Mouse (Mus musculus) regulatory T cell (primary cell): Measurements from ENCODE around the gene Sla2.
"Not testable (repeated sequence)": the region's sequence is repeated elsewhere in the genome, so short reads cannot be mapped to it uniquely, and the experiment has no call there.

ENCODE experiments used
- in situ Hi-C: fragments of 300-600 bp; cut with MboI, MseI; formaldehyde crosslinking; loops from one replicate; pipeline ENCODE4 v1.15.1; 2025; ENCODE audit warnings: high pct_unique_total_duplicates

Sla2 gene

DNA sequence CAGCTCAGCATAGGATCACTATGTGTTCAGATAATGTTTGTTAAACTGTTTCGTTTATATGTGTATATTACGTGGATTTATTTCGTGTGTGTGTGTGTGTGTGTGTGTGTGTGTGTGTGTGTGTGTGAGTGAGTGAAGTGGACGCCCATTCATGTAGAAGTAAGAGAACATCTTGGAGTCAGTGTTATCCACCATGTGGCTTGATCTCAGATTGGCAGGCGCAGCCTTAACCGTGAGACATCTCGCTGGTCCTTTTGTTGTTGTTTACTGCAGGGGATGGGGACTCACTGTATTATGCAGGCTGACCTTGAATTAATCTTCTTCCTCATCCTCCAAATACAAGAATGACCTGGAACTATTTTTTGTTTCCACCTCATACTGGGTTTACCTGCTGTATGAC lies 17.4 kb downstream of the Sla2 start:
- in situ Hi-C loops: no loop called here

- in situ Hi-C loops: no loop called here
Observed at GRCm38 (mm10) chr2:156868994-156869393, 18.0 kb downstream of the Sla2 start.

GRCm38 (mm10) chr2:156864481-156864880 lies 22.5 kb downstream of the Sla2 start:
- in situ Hi-C loops: no loop called here

DNA sequence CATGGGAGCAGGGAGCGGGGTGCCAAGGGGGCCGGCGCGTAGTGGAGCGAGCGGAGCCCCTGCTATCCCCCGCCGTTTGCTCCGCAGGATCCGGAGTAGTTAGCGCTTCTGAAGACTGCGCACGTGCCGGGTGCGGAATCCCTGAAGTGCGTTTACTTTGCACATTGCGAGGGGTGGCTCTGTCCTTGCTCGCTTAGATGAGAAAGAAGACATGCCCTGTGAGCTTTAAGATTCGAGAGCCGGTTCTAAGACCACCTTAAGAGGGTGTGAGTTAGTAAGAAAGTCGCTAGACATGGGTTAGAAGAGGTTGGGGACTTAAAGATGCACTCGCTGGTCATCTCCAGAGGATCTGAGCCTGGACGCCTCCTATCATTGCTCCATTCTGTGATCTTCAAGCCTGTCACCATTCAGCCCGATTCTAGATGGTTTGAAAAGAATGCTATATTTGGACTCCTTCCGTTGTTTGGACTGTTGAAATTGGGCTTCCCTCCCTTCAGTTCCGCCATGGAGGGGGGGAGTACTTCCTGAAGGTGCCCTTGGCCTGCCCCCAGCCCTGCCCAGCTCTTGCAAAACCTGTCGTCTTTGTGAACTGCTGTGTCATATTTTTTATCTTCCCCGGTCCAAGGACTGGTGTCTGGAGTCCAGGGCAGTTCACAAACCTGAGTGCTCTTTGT lies 23.4 kb downstream of the Sla2 start:
- in situ Hi-C loops: no loop called here

DNA sequence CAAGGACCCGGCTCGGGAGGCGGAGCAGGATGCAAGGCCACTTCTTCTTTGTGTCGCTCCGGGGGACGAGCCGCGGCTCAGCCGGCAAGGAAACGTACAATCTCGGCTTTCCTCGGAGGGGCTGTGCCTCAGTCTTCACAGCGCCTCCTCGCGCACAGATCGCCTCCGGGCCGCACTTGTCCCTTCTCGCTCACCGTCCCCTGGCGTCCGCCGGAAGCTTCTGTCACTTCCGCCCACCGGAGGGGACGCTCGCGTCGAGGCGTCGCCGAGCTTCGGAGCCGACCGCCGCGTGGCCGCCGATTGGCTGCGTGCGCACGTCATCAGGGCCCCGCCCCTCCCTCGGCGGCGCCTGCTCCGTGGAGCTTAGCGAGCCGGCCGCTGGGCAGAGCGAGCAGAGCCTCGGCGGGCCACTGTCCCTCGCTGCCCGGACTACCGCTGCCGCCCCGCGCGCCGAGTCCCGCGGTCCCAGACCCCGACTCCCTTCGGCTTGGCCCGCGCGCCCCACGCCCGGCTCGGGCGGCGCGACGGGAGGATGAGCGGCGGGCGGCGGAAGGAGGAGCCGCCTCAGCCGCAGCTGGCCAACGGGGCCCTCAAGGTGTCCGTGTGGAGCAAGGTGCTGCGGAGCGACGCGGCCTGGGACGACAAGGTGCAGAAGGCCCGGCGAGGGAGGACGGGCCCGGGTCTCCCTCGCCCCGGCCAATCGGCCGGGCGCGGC lies 24.1 kb downstream of the Sla2 start, which contains the start of gene Rab5if:
Rab5if (plus strand) TSS at position 357 of the 715 bp plus-strand sequence.
- in situ Hi-C loops: no loop called here

DNA sequence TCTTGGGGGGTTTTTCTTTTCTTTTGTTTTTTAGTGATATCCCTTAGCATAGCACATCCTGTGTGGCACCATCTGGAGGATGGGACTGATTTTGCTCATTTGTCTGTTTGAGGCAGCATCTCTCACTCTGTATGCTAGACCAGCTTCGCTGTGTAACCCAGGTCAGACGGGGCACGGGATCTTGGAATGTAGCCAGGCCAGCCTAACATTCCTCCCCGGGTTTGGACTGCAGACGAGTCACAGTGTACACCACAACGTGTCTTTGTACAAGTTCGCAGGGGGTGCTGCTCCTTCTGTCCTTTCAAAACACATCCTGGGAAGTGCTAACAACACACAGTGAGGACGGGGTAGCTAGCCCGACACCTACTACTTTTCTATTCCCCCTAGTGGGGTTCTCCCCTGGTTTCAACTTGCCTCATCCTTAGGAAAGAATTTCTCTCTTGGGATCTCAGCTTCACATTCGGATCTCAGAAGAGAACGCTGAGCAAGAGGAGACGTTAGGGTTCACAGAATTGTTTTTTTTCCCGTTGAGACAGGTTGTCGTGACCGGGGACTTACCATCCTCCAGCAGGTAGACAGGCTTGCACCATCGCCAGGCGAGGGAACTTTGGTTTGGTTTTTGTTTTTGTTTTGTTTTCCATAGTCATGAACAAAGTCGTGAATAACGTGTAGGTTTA lies 24.8 kb downstream of the Sla2 start:
- in situ Hi-C loops: no loop called here

DNA sequence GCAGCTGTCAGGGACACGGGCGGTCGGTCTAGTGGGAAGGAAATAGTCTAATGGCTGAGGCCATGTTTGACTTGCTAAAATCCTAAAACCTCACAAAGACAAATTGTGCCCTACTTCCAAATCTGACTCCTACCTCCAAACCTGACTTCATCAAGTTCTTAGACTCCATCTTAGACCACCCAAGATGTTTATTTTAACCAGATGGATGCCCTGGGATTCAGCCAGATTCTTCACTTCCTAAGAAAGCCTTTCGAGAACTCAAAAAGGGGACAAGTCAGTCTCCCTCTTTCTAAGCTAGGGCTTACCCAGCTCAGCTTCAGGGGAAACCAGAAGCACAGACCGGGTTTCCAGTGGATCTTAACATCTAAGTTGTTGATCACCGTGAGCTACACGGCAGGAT lies 28.3 kb downstream of the Sla2 start:
- in situ Hi-C loops: no loop called here

- in situ Hi-C loops: no loop called here
Observed at GRCm38 (mm10) chr2:156857835-156858234, 29.2 kb downstream of the Sla2 start, which contains the start of gene 4930518I15Rik. Gene 4930518I15Rik (minus strand): TSS chr2:156857946.

- in situ Hi-C loops: no loop called here
Observed at GRCm38 (mm10) chr2:156857385-156857791, 29.6 kb downstream of the Sla2 start.

DNA sequence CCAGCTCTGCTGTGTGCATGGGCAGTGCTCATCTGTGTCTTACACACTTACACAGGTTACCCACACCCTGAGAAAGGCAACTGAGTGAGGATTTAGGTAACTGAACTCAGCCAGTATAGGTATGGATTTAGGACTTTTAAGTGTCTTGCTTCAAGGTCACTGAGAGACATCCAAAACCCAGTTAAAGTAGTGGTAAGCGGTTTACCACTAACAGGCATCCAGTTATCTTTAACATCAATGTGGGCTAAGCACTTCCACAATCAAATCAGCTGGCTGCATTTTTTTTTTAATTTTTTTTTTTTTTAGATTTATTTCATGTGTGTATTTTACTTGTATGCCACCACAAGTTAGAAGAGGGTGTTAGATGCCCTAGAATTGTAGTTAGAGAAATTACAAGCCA lies 30.7 kb downstream of the Sla2 start:
- in situ Hi-C loops: no loop called here

DNA sequence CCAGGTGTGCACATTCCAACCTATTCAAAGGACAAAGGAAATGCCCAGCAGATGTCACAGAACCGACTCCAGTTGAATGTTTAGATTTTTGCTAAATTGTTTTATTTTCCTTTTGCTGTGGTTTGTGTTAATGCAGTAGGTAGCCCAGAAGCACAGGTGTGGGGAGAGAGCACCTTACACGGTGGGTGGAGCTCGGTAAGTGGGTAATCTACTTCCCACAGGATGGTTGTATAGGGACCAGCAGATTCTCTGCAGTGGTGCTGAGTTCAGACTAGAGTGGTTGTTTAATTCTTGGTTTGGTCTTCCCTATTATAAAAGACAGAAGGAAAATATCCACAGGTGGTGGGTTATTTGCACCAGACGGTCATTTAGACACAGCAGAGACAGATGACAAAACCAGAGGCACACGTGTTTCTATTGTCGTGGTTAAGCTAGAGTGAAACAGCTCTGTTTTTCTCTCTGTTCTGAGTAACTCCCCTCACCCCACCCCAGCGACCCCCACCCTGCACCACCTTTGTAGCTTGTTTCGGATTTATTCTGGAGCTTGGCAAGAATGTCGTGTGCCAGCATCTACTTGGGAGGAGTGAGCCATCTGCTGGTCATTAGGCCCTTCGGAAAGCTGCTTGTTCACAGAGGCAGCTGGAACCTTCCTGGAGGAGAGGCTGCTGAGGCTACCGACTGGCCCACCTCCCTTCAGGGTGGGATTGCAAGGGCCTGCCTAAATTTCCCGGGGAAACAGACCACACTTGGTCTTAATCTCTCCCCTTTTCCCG lies 32.8 kb downstream of the Sla2 start:
- in situ Hi-C loops: not testable (repeated sequence)

DNA sequence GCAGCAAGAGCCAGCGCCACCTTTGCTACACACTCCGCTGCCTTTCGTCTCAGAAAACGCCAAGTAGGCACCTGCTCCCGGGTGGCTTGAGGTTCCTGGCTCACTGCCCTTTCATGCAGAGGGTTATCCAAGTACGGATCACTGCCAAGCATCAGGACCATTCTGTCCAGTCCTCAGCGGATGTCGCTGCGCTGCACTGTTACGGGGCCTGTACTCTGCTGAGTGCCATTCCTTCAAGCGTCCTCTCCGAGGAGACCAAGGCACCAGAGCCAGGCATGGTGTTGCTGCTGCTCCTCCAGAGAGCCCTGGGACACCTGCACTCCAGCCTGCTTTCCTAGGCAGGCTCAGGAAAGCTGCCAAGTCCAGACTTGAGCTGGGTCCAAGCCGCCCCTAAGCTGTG lies 33.4 kb downstream of the Sla2 start:
- in situ Hi-C loops: not testable (repeated sequence)

- in situ Hi-C loops: no loop called here
Observed at GRCm38 (mm10) chr2:156850505-156850904, 36.5 kb downstream of the Sla2 start.

DNA sequence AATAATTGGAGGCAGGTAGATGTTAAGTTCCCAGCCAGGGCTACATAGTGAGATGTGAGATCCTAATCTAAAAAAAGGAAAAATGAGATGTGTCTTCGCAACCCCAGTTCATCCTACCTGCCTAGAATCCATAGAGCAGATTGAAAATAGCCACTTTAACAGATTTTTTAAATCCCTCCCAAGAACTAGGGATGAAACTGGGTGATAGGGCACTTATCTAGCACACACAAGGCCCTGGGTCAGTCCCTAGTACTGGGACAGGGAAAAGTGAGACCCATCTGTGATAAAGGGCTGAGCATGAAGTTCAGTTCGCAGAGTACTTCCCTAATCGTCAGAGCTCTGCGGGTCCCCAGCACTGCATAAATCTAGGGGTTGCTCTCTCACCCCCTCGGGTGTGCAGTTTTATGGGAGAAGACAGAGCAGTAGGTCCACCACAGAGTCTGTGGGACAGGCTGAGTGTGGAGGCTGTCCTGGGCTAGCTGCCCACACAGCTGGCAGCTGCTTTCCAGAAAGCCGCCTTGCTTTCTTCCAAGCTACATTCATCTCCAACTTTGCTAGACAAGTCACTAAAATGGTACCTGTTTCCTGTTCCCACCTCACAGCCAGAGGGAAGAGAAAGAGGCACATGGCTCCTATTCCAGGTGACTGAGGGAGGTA lies 38.3 kb downstream of the Sla2 start:
- in situ Hi-C loops: no loop called here

- in situ Hi-C loops: no loop called here
Observed at GRCm38 (mm10) chr2:156847653-156848052, 39.3 kb downstream of the Sla2 start.

GRCm38 (mm10) chr2:156844715-156845114 lies 42.3 kb downstream of the Sla2 start:
- in situ Hi-C loops: no loop called here

DNA sequence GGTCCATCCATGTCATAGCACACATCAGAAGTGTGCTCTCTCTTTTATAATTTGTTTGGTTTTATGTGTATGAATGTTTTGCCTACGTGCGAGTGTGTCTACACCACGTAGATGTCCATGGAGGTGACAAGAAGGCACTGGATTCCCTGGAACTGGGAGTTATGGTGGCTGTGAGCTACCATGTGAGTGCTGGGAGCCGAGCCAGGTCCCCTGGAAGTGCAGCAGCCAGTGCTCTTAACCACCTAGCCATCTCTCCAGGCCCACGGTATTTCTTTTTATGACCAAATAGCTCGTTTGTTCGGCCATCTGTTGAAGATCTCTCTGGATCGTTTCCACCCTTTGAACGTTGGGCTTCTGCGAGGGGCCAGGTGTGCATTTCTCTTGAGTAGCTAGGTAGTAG lies 43.7 kb downstream of the Sla2 start:
- in situ Hi-C loops: no loop called here

GRCm38 (mm10) chr2:156842711-156843110 lies 44.3 kb downstream of the Sla2 start:
- in situ Hi-C loops: no loop called here

DNA sequence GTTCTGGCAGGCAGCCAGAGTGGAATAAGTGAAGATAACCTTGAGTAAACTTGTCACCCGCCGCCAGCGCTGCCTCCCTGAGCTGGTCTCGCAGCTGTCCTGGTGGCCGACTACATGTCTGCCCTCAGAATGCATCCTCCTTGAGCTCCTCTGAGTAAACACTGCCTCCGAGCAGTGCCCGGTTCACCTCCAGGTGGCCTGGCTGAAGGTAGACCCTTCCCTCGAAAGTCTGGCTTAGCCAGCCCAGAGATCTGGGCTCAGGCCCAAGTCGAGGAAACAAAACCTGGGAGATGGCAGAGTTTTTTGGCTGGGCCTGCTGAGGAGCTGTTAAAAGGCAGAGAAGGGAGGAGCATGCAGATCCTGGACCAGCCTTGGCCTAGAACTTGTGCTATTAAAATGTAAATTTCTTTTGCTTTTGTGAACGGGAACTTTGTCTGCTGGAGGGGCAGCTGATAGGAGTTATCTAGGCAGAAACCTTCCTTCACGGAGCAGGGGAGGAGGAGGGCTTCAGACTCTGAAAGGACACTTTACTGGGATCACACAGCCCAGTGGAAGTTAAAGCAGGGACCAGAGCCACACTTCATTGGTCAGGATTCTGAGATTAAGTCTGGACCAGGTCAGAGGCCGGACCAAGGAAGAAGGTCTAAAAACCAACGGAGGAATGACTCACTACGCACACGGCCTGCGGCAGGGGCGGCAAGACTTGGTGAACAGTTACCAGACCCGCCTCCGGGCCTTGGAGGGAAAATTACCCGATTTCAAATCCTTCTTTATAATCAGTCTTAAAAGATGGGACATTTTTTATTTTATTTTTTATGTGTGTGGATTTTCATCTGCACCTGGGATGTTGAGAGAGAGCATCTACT lies 44.9 kb downstream of the Sla2 start:
- in situ Hi-C loops: no loop called here
